Comparison of ENCODE assay signal across 10 mouse cellular contexts in genomic region chrX:66652455-66653144, GRCm38 (mm10). TPM values are rescaled to one million over a fixed set of nuclear protein-coding genes. Genes with fewer than 3 reads are reported as not detected.
DNase-seq lines count a peak whose midpoint lies in the region; ATAC-seq and TF ChIP-seq lines count a peak whose summit lies in the region.
"Had no signal": no experiment of that assay in that cellular context is flagged by ENCODE, and none has a peak within 500 bp of the region (broad histone marks: within the 10 kb centered on the region; RNA-seq: fewer than 3 reads in every experiment).

No protein-coding gene starts in this region.

- peak overlapping the region; percentile 51 for H3K4me3 ChIP-seq in forebrain, embryonic 10.5 days
- peak overlapping the region; percentile 53 for H3K4me3 ChIP-seq in heart, embryonic 13.5 days
- peak overlapping the region; percentile 55 for H3K4me3 ChIP-seq in layer of hippocampus, adult 2 months
- peak overlapping the region; percentile 28 for H3K4me3 ChIP-seq in stomach, embryonic 14.5 days (ENCODE audit: low read depth, low read length)
- H3K4me3 ChIP-seq: liver, embryonic 15.5 days had no signal

- H3K36me3 ChIP-seq in forebrain, embryonic 10.5 days (replicated peaks) = no peaks in the 10 kb centered on the region
- H3K36me3 ChIP-seq in heart, embryonic 13.5 days = no peaks in the 10 kb centered on the region
- H3K36me3 ChIP-seq in stomach, embryonic 14.5 days (ENCODE audit: control insufficient read depth, insufficient read depth, low read length) = no peaks in the 10 kb centered on the region
- H3K36me3 ChIP-seq: G1E; liver, embryonic 15.5 days had no signal

- H3K9ac ChIP-seq in heart, embryonic 13.5 days = peak overlapping the region; percentile 62
- no peak overlapping the region for H3K9ac ChIP-seq in stomach, embryonic 14.5 days (replicated peaks; ENCODE audit: low read depth, low read length)
- H3K9ac ChIP-seq: liver, embryonic 15.5 days had no signal

- TF ChIP-seq CTCF in layer of hippocampus, adult 2 months (conservative IDR thresholded peaks at IDR 0.05) = no peak

- ATAC-seq in heart, embryonic 13.5 days (ENCODE audit: extremely low read depth, insufficient number of reproducible peaks, low FRiP score, low TSS enrichment) = no peak
- peak; percentile 79; the same call in 1 of the 2 replicates for ATAC-seq in stomach, embryonic 14.5 days (ENCODE audit: insufficient number of reproducible peaks, insufficient read depth, low FRiP score, low read depth)

- WGBS in forebrain, embryonic 10.5 days = 7% methylated on average over 21 of the region's 21 CpGs
- 8% methylated on average over 21 of the region's 21 CpGs for WGBS in heart, embryonic 13.5 days
- 21% methylated on average over 21 of the region's 21 CpGs for WGBS in stomach, embryonic 14.5 days

- peaks cover 37% of the 10 kb centered on the region for H3K27me3 ChIP-seq in forebrain, embryonic 10.5 days (ENCODE audit: poor library complexity, severe bottlenecking)
- peaks cover 22% of the 10 kb centered on the region for H3K27me3 ChIP-seq in heart, embryonic 13.5 days (replicated peaks)
- H3K27me3 ChIP-seq in stomach, embryonic 14.5 days (ENCODE audit: control insufficient read depth, insufficient read depth, low read length) = no peaks in the 10 kb centered on the region

- H3K27ac ChIP-seq in forebrain, embryonic 10.5 days = peak overlapping the region; percentile 67
- H3K27ac ChIP-seq in heart, embryonic 13.5 days (replicated peaks) = no peak overlapping the region
- peak overlapping the region; percentile 91 for H3K27ac ChIP-seq in layer of hippocampus, adult 2 months
- no peak overlapping the region for H3K27ac ChIP-seq in stomach, embryonic 14.5 days (ENCODE audit: low read length)
- H3K27ac ChIP-seq: liver, embryonic 15.5 days had no signal

- no peaks in the 10 kb centered on the region for H3K9me3 ChIP-seq in forebrain, embryonic 10.5 days
- H3K9me3 ChIP-seq in heart, embryonic 13.5 days = no peaks in the 10 kb centered on the region
- H3K9me3 ChIP-seq in stomach, embryonic 14.5 days (ENCODE audit: control insufficient read depth, low read depth, low read length) = no peaks in the 10 kb centered on the region
- H3K9me3 ChIP-seq: G1E; liver, embryonic 15.5 days had no signal

- DNase-seq in ovary, adult 18-20 months (ENCODE audit: low spot score) = peak; percentile 24
- DNase-seq in ovary, postnatal 14 days (ENCODE audit: low spot score) = no peak
- DNase-seq in forebrain, embryonic 10.5 days (ENCODE audit: extremely low spot score, low spot score) = peak; percentile 47
- peak; percentile 68 to 77 for DNase-seq in layer of hippocampus, adult 2 months (ENCODE audit: low spot score in 2 of 2)
- DNase-seq in lung, postnatal 14 days = peak; percentile 2
- no peak for DNase-seq in MN1 (ENCODE audit: low spot score)

- peak overlapping the region; percentile 71 for H3K4me2 ChIP-seq in heart, embryonic 13.5 days
- peak overlapping the region; percentile 48 for H3K4me2 ChIP-seq in stomach, embryonic 14.5 days (replicated peaks; ENCODE audit: low read depth, low read length)
- H3K4me2 ChIP-seq: liver, embryonic 15.5 days had no signal

- H3K4me1 ChIP-seq in forebrain, embryonic 10.5 days = peaks cover 18% of the 10 kb centered on the region
- H3K4me1 ChIP-seq in heart, embryonic 13.5 days = no peaks in the 10 kb centered on the region
- H3K4me1 ChIP-seq in stomach, embryonic 14.5 days (ENCODE audit: control insufficient read depth, insufficient read depth, low read length) = no peaks in the 10 kb centered on the region
- H3K4me1 ChIP-seq: liver, embryonic 15.5 days had no signal

RNA-seq across cellular contexts. Expression of gene Slitrk2, which starts 3.5 kb away (rescaled TPM):
- polyA plus RNA-seq in forebrain, embryonic 10.5 days (2016; fragmentation: Nextera tagmentation; extraction: Ambion mirVana) = 1.2 and 1.5 TPM in 2 replicates
- polyA plus RNA-seq in heart, embryonic 13.5 days (2015; fragmentation: Nextera tagmentation; extraction: Ambion mirVana) = 0.33 and 0.39 TPM in 2 replicates
- total RNA-seq in layer of hippocampus, adult 2 months (2021) = 10 to 100 TPM; 38.4 to 39.8 TPM
- polyA plus RNA-seq in stomach, embryonic 14.5 days (2014; fragmentation: Nextera tagmentation; extraction: Ambion mirVana) = 2.4 and 3.0 TPM in 2 replicates

Comparison
In these comparisons a context has a peak if more than half of its experiments do, and no peak if none do; other contexts are left out.
1. DNase-seq: peak in ovary, adult 18-20 months (single experiment), forebrain, embryonic 10.5 days (single experiment), layer of hippocampus, adult 2 months (2 of 2) and lung, postnatal 14 days (single experiment); none in ovary, postnatal 14 days (single experiment) and MN1 (single experiment).
2. H3K27ac ChIP-seq: peak in forebrain, embryonic 10.5 days (single experiment) and layer of hippocampus, adult 2 months (single experiment); none in heart, embryonic 13.5 days (single experiment) and stomach, embryonic 14.5 days (single experiment).
3. Peak in every context shown above with its lines, with median percentiles within 50 percentile points of each other: H3K4me3 ChIP-seq.